Mouse (Mus musculus) lung, adult 2 months (tissue): ENCODE data around the gene Kera. TPM values are rescaled to one million over a fixed set of nuclear protein-coding genes. Genes with fewer than 3 reads are reported as not detected.

Experiments used
- DNase-seq: peaks from one replicate; pipeline ENCODE4 v3.0.0; 2022
- H3K4me1 ChIP-seq: fragments of 200-500 bp; 2 replicates; pipeline ENCODE4 v1.6.1; 2011; ENCODE audit warnings: low read length; ENCODE audit not compliant: control insufficient read depth, insufficient read depth
- H3K4me3 ChIP-seq: fragments of 200-500 bp; replicated peaks from 2 replicates; pipeline ENCODE3; 2011; ENCODE audit warnings: low read depth, mild to moderate bottlenecking, control low read depth, low read length; ENCODE audit errors: extremely low read depth
- CTCF ChIP-seq: fragments of 200-500 bp; IDR thresholded peaks from 2 replicates; pipeline ENCODE4 v1.5.1; 2011; ENCODE audit warnings: mild to moderate bottlenecking, low read length, control low read depth; ENCODE audit not compliant: insufficient read depth
- POLR2A ChIP-seq: fragments of 200-500 bp; IDR thresholded peaks from 2 replicates; pipeline ENCODE4 v1.6.1; 2011; ENCODE audit warnings: low read depth, mild to moderate bottlenecking, control low read depth, low read length, borderline replicate concordance; ENCODE audit errors: extremely low read depth
- WGBS: fragments of 180-500 bp; shearing (Covaris S2); methylation state at CpG from one replicate; pipeline ENCODE4 v1.1.7; 2018; 5-methylcytosine and 5-hydroxymethylcytosine counted together
- polyA plus RNA-seq: library from polyadenylated mRNA; depleted of rRNA; stranded (reverse); fragments of >200 nt; gene quantifications from 2 replicates; pipeline ENCODE4 v1.2.3, GENCODE M21; 2012; rRNA removed

The Kera gene
- polyA plus RNA-seq: not detected in 2 replicates

DNA sequence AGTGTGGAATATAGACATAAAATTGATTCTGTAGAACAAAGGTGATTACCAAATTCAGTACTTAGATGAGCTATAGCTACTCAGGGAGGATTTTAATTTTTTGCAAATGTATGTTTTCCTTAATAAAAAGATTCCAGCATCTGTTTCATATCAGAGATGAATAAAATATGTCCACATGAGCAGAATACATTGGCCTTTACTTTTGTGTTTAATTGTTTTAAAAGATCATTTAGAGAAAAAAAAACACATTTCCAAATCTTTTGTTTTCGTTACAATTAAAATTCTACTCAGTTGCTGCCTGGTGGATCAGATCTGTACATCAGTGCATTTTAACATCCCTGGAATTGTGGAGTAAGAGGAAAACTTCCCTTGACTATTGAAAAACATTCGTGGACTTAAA is at the start of gene Kera:
TSS of gene Kera (plus strand) at position 301 of the 400 bp plus-strand sequence.
- WGBS: 82% methylated on average over 2 of the region's 2 CpGs
- TF ChIP-seq POLR2A: no peak
- no peak for TF ChIP-seq CTCF
- Histone ChIP-seq H3K4me3 (no peak within 1 kb of the TSS), H3K4me1 (no peaks in the 10 kb centered on the region)
- DNase-seq: no peak

DNA sequence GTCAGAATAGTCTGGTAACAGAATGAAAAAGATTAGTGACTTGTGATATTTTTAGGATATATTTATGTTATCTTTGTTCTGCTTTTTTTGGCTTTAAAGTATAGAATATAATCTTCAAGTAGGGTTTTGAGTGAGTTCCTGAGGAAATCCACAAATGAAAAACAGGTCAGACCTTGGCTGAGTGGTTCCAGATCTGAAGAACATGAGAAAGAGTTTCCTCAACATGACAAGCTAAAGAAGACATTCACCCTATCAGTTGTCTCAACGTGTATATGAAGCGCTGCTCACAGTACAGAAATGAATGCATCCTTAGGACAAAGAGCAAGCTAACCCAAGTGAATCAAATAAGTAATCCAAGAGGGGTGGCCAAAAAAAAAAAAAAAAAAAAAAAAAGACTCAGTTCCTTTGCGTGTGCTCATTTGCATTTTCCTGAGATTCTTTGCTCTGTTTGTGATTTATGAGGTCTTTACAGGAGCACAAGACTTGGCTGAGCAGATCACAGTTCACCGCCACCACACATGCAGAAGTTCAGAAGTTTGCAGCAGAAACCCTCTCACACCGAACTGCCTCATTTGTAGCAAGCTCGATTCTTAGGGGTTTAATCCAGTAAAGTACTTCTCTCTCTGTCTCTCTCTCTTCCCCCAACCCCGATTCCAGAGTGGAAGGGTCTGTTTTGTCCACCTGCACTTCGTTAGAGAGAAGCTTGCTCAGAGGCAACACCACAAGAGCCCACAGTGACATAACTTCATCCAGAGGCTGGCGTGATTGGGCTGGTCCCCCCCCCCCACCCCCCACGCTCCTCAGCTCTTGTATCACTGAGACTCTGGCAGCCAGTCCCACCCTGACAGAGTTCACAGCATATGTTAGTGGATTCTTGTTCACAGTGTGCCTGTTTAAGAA is 41.5 kb upstream of the Kera start, which contains the start of gene Lum:
TSS of gene Lum (plus strand) at position 172 of the 900 bp plus-strand sequence.
- H3K4me3 ChIP-seq: no peak within 1 kb of the TSS
- H3K4me1 ChIP-seq: no peaks in the 10 kb centered on the region
- 43% methylated on average over 10 of the region's 10 CpGs for WGBS
- TF ChIP-seq POLR2A: no peak
- DNase-seq: no peak

DNA sequence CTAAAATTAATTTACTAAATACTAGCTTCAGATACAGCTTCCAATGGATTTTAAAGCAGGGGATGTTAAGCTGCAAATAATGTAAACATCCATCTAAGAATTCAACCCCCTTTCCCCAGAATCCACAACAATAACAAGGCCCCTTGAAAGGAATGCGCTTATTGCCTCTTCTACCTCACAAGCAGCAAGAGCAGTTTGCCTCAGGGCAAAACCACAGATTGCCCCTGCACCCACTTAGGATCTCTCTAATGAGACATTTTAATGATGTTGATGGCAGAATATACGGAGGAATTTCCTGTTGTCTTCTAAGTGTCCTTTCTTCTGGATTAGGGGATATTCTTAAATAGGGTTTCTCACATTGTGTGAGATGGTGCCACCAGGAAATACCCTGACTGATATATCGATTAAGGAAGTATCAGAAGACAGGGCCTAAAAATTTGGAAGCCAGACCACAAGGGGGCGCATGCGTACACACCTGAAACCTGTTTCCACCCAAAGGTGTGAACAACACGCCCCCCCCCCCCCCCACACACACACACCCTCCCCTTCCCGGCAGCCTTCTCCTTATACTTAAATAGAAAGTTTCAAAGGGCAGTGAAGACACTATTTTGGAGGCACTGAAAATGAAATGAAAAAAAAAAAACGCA is 39.1 kb upstream of the Kera start:
- Histone ChIP-seq H3K4me3 (no peak overlapping the region), H3K4me1 (no peaks in the 10 kb centered on the region)
- WGBS: 62% methylated on average over 8 of the region's 8 CpGs
- no peak for DNase-seq
- TF ChIP-seq CTCF (no peak), POLR2A (no peak)

DNA sequence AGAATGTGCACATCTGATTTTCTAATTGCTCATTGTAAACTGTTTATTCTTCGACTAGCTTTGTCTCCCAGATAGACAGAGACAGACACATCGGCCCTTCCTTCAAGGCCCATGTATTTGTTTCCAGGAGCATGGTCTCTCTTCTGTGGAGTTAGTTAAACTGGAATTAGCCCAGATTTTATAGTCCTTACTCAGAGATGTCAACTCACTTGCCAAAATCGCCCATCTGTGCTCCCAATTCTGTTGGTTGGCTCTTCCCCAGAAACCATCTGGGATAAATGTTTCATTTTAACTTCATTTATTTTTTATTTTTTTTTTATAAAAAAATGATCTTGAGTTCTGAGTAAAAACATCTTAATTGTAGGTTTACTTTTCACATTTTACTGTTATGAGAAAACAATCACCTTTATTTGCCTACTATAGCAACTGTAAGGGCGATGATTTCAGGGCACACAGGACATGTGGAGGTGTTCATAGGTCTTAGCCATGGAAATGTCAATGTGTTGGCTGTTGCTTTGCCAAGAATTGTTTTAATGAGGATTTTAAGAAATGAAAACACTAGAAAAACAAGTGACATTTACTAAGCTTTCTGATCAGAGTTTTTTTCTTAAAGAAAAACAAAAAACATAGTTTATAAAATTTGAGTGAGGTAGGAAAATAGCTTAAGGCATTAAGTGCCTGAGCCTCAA is 24.0 kb upstream of the Kera start:
- no peak for DNase-seq
- Histone ChIP-seq H3K4me3 (no peak overlapping the region), H3K4me1 (no peaks in the 10 kb centered on the region)
- TF ChIP-seq POLR2A: no peak
- TF ChIP-seq CTCF: no peak
- WGBS: 63% methylated on average over 4 of the region's 4 CpGs

DNA sequence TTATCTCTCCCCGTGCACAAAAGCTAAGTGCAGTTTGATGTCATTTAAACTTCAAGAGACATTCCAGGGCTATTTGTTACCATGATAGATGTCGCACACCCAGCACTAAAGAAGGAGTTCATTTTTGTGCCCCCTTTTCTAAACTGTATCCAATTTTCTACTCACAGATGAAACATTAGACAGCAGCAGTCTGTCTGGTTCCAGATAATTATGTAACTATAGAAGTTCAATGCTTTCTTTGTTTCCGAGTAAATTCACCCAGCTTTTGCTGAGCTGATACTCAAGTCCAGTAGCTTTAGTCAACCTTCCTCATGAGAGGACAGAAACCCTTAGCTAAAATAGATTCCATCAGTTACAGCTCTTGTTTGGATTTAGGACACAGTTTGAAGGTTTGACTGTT is 22.5 kb upstream of the Kera start:
- no peak for DNase-seq
- Histone ChIP-seq H3K4me3 (no peak overlapping the region), H3K4me1 (no peaks in the 10 kb centered on the region)
- TF ChIP-seq POLR2A (no peak), CTCF (no peak)
- WGBS: 34% methylated on average over 3 of the region's 3 CpGs

DNA sequence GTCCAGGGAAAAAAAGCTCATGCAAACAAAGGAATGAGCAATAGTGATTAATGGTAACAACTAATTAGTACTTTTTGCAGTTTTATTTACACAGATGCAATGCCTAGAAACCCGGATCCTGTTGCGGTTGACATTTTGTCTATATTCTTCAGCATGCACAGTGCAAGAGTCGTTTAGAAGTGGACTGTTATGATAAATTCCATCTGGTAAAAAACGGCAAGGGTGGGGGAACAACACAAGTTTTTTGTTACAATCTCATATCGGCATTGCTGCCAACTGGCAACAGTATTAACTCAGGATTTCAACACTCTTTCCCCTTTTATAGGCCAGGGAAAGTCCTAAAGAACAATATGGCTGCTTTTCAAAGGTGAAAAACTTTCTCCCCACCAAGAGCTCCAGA is 19.5 kb upstream of the Kera start:
- no peaks in the 10 kb centered on the region for H3K4me1 ChIP-seq
- WGBS: 54% methylated on average over 5 of the region's 5 CpGs
- DNase-seq: no peak
- no peak for TF ChIP-seq POLR2A
- no peak for TF ChIP-seq CTCF
- no peak overlapping the region for H3K4me3 ChIP-seq

DNA sequence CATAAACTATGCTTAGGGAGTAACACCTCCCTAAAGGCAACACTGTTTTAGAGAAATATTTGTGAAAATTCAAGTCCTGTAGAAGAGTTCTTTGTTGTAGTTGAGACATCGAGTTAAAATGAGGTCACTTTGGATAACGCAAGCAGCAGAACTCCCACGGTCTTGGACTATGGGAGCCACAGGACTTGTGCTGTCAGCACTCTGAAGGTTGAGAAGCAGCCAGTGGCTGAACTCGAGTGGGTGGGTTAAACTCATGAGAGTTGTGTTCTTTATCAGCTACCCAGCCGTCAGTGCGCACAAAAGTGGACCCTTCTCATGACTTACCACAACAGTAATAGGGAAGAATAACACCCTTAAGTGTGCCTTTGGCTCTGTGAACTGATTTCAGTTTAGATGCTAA is 17.1 kb upstream of the Kera start:
- Histone ChIP-seq H3K4me3 (no peak overlapping the region), H3K4me1 (no peaks in the 10 kb centered on the region)
- WGBS: 63% methylated on average over 6 of the region's 6 CpGs
- TF ChIP-seq POLR2A: no peak
- no peak for DNase-seq

DNA sequence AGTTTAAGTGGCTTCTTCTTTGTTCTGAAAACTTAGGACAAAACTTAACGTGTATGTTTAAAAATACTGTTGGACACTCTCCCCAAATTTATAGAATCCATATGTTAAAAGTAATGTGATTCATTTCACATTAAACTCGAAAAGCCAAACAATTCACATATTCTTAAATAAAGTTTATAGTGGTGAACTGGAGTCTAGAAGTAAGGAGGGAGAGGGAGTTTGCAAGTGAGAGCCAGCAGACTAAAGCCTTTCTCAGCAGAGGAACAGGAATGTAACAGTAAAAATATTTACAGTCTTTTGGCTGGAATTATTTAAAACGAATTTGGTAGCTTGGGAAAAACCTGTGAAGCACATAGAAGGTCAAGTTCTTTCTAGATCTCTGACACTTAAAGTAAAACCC is 15.6 kb upstream of the Kera start:
- Histone ChIP-seq H3K4me3 (no peak overlapping the region), H3K4me1 (no peaks in the 10 kb centered on the region)
- 38% methylated on average over 3 of the region's 3 CpGs for WGBS
- TF ChIP-seq POLR2A (no peak), CTCF (no peak)
- no peak for DNase-seq

DNA sequence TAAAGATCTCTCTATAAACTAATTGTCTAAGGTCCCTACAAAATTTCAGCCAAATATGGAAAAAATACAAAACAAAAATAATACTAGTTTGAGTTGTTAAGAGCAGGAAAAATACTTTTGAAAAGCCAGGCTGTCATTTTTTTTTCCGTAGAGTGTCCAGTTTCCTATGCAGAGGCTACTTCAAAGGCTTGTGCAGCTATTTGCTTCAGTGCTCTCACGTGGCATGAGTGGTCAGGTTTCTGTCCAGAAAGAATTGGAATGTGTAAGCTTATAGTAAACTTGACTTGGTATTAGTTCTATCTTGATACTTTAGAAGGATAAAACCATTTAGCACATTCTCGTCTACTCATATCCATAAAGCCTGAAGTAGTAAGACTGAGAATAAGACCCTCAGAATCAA is 15.0 kb upstream of the Kera start:
- no peak overlapping the region for H3K4me3 ChIP-seq
- 59% methylated on average over 3 of the region's 3 CpGs for WGBS
- no peaks in the 10 kb centered on the region for H3K4me1 ChIP-seq
- TF ChIP-seq POLR2A: no peak
- no peak for TF ChIP-seq CTCF
- DNase-seq: no peak

DNA sequence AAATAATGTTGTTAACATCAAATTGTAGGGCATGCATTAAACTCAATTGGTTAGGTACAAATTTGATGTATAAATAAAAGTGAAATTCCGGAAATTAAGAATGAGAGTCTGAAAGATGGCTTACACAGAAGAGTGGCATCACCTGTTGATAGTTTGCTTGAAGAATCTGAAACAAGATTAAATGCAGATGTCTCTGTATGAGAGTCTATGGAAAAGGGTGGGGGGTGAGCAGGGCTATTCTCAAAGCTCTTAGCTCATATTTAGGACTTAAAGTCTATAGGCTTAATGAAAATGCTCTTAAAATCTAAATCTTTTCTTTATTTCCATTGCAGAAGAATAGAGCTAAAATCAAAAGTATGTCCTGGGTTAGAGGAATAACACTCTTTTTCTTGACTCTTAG is 11.0 kb upstream of the Kera start:
- TF ChIP-seq CTCF (no peak), POLR2A (no peak)
- no peaks in the 10 kb centered on the region for H3K4me1 ChIP-seq
- 81% methylated on average over 1 of the region's 1 CpGs for WGBS
- H3K4me3 ChIP-seq: no peak overlapping the region
- no peak for DNase-seq
